Mouse (Mus musculus) heart, embryonic 15.5 days (tissue): ENCODE results near the gene Tab2. TPM values are rescaled to one million over a fixed set of nuclear protein-coding genes. Genes with fewer than 3 reads are reported as not detected.

Experiments
- ATAC-seq: fragments of 200-750 bp; cut with Nextera tagmentation; replicated peaks from 2 replicates; pipeline ENCODE4 v1.8.0; 2017; ENCODE audit warnings: low read depth, moderate TSS enrichment; ENCODE audit not compliant: insufficient number of reproducible peaks, insufficient read depth, low FRiP score
- H3K27ac ChIP-seq: fragments of 300-500 bp; sonication (generic); 2 replicates; pipeline ENCODE4 v1.5.1; 2015; ENCODE audit warnings: mild to moderate bottlenecking, inconsistent platforms
- H3K27me3 ChIP-seq: fragments of 300-500 bp; sonication (generic); 2 replicates; pipeline ENCODE4 v1.6.1; 2015; ENCODE audit warnings: inconsistent platforms
- H3K36me3 ChIP-seq: fragments of 300-500 bp; sonication (generic); 2 replicates; pipeline ENCODE4 v1.6.1; 2015; ENCODE audit warnings: mild to moderate bottlenecking, inconsistent platforms
- H3K4me1 ChIP-seq: fragments of 300-500 bp; sonication (generic); replicated peaks from 2 replicates; pipeline ENCODE4 v1.6.1; 2015; ENCODE audit warnings: inconsistent platforms
- H3K4me2 ChIP-seq: fragments of 300-500 bp; sonication (generic); 2 replicates; pipeline ENCODE4 v1.6.1; 2015; ENCODE audit warnings: inconsistent platforms, mild to moderate bottlenecking, moderate library complexity
- H3K4me3 ChIP-seq: fragments of 300-500 bp; sonication (generic); 2 replicates; pipeline ENCODE4 v1.5.1; 2015; ENCODE audit warnings: mild to moderate bottlenecking, inconsistent platforms
- H3K9ac ChIP-seq: fragments of 300-500 bp; sonication (generic); 2 replicates; pipeline ENCODE4 v1.6.1; 2015; ENCODE audit warnings: mild to moderate bottlenecking, inconsistent platforms
- H3K9me3 ChIP-seq: fragments of 300-500 bp; sonication (generic); replicated peaks from 2 replicates; pipeline ENCODE4 v1.6.1; 2016; ENCODE audit warnings: inconsistent platforms
- WGBS: fragments of 180-500 bp; shearing (Covaris S2); methylation state at CpG from one replicate; pipeline ENCODE4 v1.1.7; 2015; ENCODE audit warnings: mixed read lengths; 5-methylcytosine and 5-hydroxymethylcytosine counted together
- polyA plus RNA-seq: library from polyadenylated mRNA; unstranded; fragments of >200 nt; fragmentation: Nextera tagmentation; extraction: Ambion mirVana; gene quantifications from 2 replicates; pipeline ENCODE4 v1.2.1, GENCODE M21; 2015

The Tab2 gene
- polyA plus RNA-seq = 13.8 and 15.4 TPM in 2 replicates

- peak within 1 kb of the TSS; percentile 97 for H3K9ac ChIP-seq
- WGBS = under 1% methylated on average over 90 of the region's 97 CpGs
- H3K4me1 ChIP-seq = peaks cover 39% of the 10 kb centered on the region
- H3K27ac ChIP-seq = peak within 1 kb of the TSS; percentile 100
- H3K4me3 ChIP-seq = peak within 1 kb of the TSS; percentile 79
- no peaks in the 10 kb centered on the region for H3K27me3 ChIP-seq
- no peaks in the 10 kb centered on the region for H3K36me3 ChIP-seq
- peak; percentile 93 for ATAC-seq
- no peaks in the 10 kb centered on the region for H3K9me3 ChIP-seq
- H3K4me2 ChIP-seq = peak within 1 kb of the TSS; percentile 63
These were observed at the start of gene Tab2 for GRCm38 (mm10) chr10:7956228-7957001. Gene Tab2 (minus strand): TSS chr10:7956230.

DNA sequence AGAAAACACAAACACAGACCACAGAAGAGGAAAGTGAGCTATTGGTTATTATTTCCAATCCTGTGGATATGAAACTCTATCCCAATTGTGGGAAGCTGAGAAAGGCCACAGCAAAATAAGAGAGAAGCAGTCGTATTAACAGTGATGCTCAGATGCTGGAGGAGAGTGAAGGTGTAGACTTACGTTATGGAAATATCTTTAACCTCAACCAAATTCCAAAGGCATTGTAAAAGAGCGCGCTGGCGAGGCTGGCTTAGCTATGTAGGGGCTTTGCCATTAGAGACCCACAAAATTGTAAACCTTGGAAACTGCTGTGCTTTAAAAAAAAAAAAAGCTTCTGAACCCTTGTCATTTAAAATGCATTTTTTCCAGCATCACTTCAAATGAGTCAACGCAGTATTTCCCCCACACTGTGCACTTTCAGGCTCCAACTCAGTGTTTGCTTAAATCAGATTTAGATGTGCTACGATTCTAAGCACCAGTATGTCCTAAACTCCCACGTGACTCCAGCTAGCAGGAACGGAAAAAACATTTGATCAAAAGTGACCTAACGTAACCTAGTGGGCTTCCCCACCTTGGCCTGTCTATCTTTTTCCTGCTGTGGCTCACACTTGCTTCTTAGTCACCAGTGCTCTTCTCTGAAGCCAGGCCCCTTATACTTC lies 36.4 kb upstream of the Tab2 start:
- H3K9me3 ChIP-seq = no peaks in the 10 kb centered on the region
- H3K9ac ChIP-seq = no peak overlapping the region
- peaks cover 6% of the 10 kb centered on the region for H3K4me1 ChIP-seq
- WGBS = 73% methylated on average over 10 of the region's 10 CpGs
- H3K4me3 ChIP-seq = no peak overlapping the region
- no peak overlapping the region for H3K27ac ChIP-seq
- H3K36me3 ChIP-seq = no peaks in the 10 kb centered on the region
- H3K27me3 ChIP-seq = no peaks in the 10 kb centered on the region
- no peak overlapping the region for H3K4me2 ChIP-seq
- ATAC-seq = no peak

DNA sequence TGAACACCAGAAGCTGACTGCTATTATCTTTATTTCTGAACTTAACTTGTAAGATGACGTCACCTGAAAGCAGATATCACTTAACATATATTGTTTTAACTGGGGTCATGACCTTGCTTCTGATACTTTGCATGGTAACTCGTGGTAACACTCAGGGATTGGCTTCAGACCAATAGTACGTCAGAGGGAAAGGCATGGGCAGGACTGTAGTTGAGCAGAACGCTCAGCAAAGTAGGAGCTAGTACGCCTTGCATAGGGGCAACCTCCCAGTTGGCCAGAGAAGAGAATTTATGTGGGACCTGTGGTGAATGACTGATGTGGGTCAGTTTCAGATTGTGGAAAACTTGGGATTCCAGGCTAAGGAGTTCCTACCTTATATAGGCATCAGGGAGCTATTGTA lies 35.6 kb upstream of the Tab2 start:
- Histone ChIP-seq H3K4me2 (no peak overlapping the region), H3K9ac (no peak overlapping the region), H3K27ac (no peak overlapping the region), H3K27me3 (no peaks in the 10 kb centered on the region), H3K36me3 (no peaks in the 10 kb centered on the region), H3K4me1 (peaks cover 6% of the 10 kb centered on the region), H3K9me3 (no peaks in the 10 kb centered on the region), H3K4me3 (no peak overlapping the region)
- WGBS = 26% methylated on average over 5 of the region's 5 CpGs
- no peak for ATAC-seq

DNA sequence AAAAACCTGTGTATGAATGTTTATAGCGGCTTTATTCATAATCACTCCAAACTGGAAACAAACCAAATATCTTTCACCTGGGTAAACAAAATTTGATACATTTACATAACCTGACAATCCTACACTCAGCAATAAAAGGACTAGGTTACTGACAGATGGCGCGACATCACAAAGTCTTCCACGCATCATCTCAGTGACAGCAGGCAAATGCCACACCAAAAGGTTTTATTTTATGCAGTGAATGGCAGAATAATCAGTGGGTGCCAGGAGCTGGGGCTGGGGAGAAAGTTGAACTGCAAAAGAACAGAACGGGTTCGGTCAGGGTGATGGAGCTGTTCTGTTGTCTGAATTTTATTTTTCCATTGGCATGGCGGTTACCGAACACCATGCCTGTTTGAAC lies 31.5 kb upstream of the Tab2 start:
- H3K36me3 ChIP-seq = no peaks in the 10 kb centered on the region
- H3K4me2 ChIP-seq = no peak overlapping the region
- H3K9ac ChIP-seq = no peak overlapping the region
- peaks cover 6% of the 10 kb centered on the region for H3K4me1 ChIP-seq
- ATAC-seq = no peak
- no peaks in the 10 kb centered on the region for H3K27me3 ChIP-seq
- no peaks in the 10 kb centered on the region for H3K9me3 ChIP-seq
- no peak overlapping the region for H3K4me3 ChIP-seq
- 93% methylated on average over 8 of the region's 8 CpGs for WGBS
- no peak overlapping the region for H3K27ac ChIP-seq

DNA sequence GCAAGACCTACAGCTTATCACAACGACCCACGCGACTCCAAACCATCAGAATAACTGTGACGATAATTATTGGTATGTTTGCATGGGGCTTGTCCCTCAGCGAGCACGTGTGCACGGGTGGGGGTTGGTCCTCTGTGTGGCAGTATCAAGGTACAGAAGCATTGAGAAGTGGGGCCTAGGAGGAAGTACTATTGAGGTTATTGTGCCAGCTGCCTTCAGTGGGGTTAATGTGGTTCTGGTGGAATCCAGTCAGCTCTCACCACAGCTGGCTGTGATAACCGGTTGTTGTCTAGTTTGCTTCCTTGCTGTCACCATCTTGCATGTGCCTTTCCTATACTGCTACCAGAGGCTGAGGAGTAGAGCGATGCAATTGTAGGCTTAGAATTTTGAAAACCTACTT lies 20.4 kb upstream of the Tab2 start:
- H3K4me1 ChIP-seq = no peaks in the 10 kb centered on the region
- no peak for ATAC-seq
- H3K4me3 ChIP-seq = no peak overlapping the region
- 93% methylated on average over 9 of the region's 9 CpGs for WGBS
- H3K27me3 ChIP-seq = no peaks in the 10 kb centered on the region
- H3K36me3 ChIP-seq = no peaks in the 10 kb centered on the region
- no peaks in the 10 kb centered on the region for H3K9me3 ChIP-seq
- H3K9ac ChIP-seq = no peak overlapping the region
- no peak overlapping the region for H3K4me2 ChIP-seq
- no peak overlapping the region for H3K27ac ChIP-seq

DNA sequence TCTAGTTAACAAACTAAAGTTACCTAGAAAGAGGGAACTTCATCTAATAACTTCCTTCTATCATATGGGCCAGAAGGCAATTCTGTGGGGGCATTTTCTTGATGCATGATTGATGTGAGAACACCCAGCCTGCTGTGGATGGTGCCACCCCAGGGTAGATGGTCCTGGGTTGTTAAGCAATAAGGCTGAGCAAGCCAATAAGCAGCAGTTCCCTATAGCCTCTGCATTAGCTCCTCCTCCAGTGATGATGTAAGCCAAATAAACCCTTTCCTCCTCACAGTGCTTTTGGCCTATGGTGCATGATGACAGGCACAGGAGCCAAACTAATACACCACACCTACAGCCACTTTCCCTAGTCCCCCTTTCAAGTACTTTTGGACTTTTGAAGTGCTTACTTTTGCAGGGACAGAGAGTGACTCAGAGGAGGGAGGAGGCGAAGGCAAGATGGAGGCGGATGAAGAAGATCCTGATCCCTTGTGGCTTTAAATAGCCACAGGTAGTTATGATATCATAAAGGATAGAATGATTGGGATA lies 12.8 kb upstream of the Tab2 start:
- no peaks in the 10 kb centered on the region for H3K9me3 ChIP-seq
- ATAC-seq = no peak
- WGBS = 96% methylated on average over 2 of the region's 2 CpGs

DNA sequence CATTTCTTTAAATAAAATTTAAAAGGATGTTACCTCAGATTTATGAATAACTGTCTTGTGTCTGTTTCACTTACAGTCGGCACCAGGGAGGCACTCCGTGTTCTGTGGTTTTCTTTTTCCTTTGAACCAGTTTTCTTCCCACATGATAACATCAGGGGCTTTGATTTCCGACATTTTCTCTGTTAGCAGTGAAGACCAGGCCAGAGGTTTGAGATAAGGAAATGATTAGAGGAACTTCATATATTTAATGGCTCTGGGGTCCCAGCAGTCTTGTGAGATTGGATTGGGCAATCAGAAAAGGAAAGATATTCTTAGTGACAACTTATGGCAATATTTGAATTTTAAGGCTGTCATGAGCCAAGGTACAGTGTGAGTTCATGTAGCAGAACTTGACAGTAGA lies 11.1 kb upstream of the Tab2 start:
- ATAC-seq = no peak
- no peaks in the 10 kb centered on the region for H3K36me3 ChIP-seq
- no peak overlapping the region for H3K4me3 ChIP-seq
- 48% methylated on average over 3 of the region's 3 CpGs for WGBS
- H3K27ac ChIP-seq = no peak overlapping the region
- no peaks in the 10 kb centered on the region for H3K27me3 ChIP-seq
- no peak overlapping the region for H3K4me2 ChIP-seq
- no peak overlapping the region for H3K9ac ChIP-seq
- H3K9me3 ChIP-seq = no peaks in the 10 kb centered on the region
- H3K4me1 ChIP-seq = no peaks in the 10 kb centered on the region

More for the DNA sequence above, 12.8 kb upstream of the Tab2 start:
- Histone ChIP-seq H3K9ac (no peak overlapping the region), H3K4me1 (no peaks in the 10 kb centered on the region), H3K4me2 (no peak overlapping the region), H3K27ac (no peak overlapping the region), H3K27me3 (no peaks in the 10 kb centered on the region), H3K36me3 (no peaks in the 10 kb centered on the region), H3K4me3 (no peak overlapping the region)

DNA sequence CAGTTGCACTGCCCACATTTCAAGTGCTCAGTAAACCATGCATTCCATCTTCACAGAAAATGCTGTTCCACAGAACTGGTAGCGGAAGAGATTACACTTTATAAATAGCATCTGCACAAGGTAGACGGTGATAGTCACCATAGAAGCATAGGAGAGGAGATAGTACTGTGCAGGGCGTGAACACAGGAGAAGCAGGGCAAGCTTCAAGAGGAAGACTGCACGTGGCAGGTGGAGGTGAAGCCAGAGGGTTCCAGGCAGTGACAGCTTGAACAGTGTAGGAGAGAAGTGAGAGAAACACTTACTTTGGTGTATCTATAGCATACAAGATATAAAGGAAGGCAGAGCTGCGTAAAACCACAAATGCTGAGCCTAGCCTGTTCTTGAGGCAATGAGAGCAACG lies 3.0 kb upstream of the Tab2 start:
- Histone ChIP-seq H3K9me3 (no peaks in the 10 kb centered on the region), H3K4me1 (peaks cover 23% of the 10 kb centered on the region), H3K4me3 (no peak overlapping the region), H3K27ac (peak overlapping the region; percentile 49), H3K36me3 (no peaks in the 10 kb centered on the region), H3K4me2 (no peak overlapping the region; the same call in 1 of the 2 replicates), H3K27me3 (no peaks in the 10 kb centered on the region), H3K9ac (no peak overlapping the region)
- no peak for ATAC-seq
- 29% methylated on average over 6 of the region's 6 CpGs for WGBS

DNA sequence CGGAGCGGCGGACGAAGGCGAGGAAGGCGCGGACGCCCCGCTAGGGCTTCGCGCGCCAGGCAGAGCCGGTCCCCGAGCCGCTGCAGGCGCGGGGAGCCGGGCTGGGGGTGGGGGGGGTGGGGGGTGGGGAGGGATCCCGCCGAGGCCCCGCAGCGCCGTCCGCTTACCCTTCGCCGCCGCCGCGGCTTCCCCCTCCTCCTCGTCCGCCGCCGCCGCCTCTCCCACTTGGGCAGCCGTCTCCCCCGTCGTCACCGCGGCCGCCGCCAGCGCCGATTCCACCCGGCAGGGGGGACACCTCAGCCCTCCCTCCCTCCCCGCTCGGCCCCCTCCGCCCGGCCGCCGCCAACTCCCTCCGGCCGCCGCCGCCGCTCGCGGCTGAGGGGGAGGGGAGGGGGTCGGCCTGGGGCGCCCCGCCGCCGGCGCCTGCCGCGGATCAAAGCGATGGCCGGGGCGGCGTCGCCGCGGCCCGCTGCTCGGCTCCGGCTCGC lies 352 bp downstream of the Tab2 start:
- peaks cover 39% of the 10 kb centered on the region for H3K4me1 ChIP-seq
- H3K27me3 ChIP-seq = no peaks in the 10 kb centered on the region
- H3K9me3 ChIP-seq = no peaks in the 10 kb centered on the region
- H3K27ac ChIP-seq = peak overlapping the region; percentile 100
- peak; percentile 52 for ATAC-seq
- H3K4me3 ChIP-seq = peak overlapping the region; percentile 79
- no peaks in the 10 kb centered on the region for H3K36me3 ChIP-seq
- WGBS = 0% methylated on average over 37 of the region's 76 CpGs
- H3K4me2 ChIP-seq = peak overlapping the region; percentile 63
- peak overlapping the region; percentile 97 for H3K9ac ChIP-seq

GRCm38 (mm10) chr10:7954989-7955633 lies 919 bp downstream of the Tab2 start:
- Histone ChIP-seq H3K27ac (peak overlapping the region; percentile 100), H3K36me3 (no peaks in the 10 kb centered on the region), H3K4me1 (peaks cover 35% of the 10 kb centered on the region), H3K9me3 (no peaks in the 10 kb centered on the region), H3K4me3 (peak overlapping the region; percentile 79), H3K9ac (peak overlapping the region; percentile 97), H3K4me2 (peak overlapping the region; percentile 63), H3K27me3 (no peaks in the 10 kb centered on the region)
- WGBS = under 1% methylated on average over 24 of the region's 31 CpGs
- ATAC-seq = peak; percentile 30

GRCm38 (mm10) chr10:7954627-7954988 lies 1.4 kb downstream of the Tab2 start:
- peaks cover 31% of the 10 kb centered on the region for H3K4me1 ChIP-seq
- no peaks in the 10 kb centered on the region for H3K36me3 ChIP-seq
- H3K27me3 ChIP-seq = no peaks in the 10 kb centered on the region
- H3K27ac ChIP-seq = peak overlapping the region; percentile 100
- no peak for ATAC-seq
- no peaks in the 10 kb centered on the region for H3K9me3 ChIP-seq
- peak overlapping the region; percentile 79 for H3K4me3 ChIP-seq
- peak overlapping the region; percentile 97 for H3K9ac ChIP-seq
- peak overlapping the region; percentile 63 for H3K4me2 ChIP-seq
- under 1% methylated on average over 5 of the region's 5 CpGs for WGBS
